Mouse (Mus musculus) forebrain, embryonic 15.5 days (tissue): ENCODE measurements at regions not wholly inside any gene's neighbourhood (a gene's known extent, or its start where the extent isn't known, plus 50 kb on each side); places are given as distances from the start of the nearest gene placed in this dataset.

Experiments used
- ATAC-seq: fragments of 200-750 bp; cut with Nextera tagmentation; replicated peaks from 2 replicates; pipeline ENCODE4 v1.8.0; 2017; ENCODE audit warnings: mild to moderate bottlenecking, moderate TSS enrichment, moderate library complexity
- H3K27ac ChIP-seq: fragments of 300-500 bp; sonication (generic); replicated peaks from 2 replicates; pipeline ENCODE4 v1.5.1; 2015; ENCODE audit warnings: mild to moderate bottlenecking, inconsistent platforms
- H3K27me3 ChIP-seq: fragments of 300-500 bp; sonication (generic); 2 replicates; pipeline ENCODE4 v1.6.1; 2015; ENCODE audit warnings: inconsistent platforms
- H3K36me3 ChIP-seq: fragments of 300-500 bp; sonication (generic); 2 replicates; pipeline ENCODE4 v1.6.1; 2015; ENCODE audit warnings: mild to moderate bottlenecking, inconsistent platforms
- H3K4me1 ChIP-seq: fragments of 300-500 bp; sonication (generic); 2 replicates; pipeline ENCODE4 v1.6.1; 2015; ENCODE audit warnings: inconsistent platforms
- H3K4me2 ChIP-seq: fragments of 300-500 bp; sonication (generic); replicated peaks from 2 replicates; pipeline ENCODE4 v1.6.1; 2015; ENCODE audit warnings: mild to moderate bottlenecking, inconsistent platforms
- H3K4me3 ChIP-seq: fragments of 300-500 bp; sonication (generic); 2 replicates; pipeline ENCODE4 v1.5.1; 2015; ENCODE audit warnings: mild to moderate bottlenecking, inconsistent platforms
- H3K9ac ChIP-seq: fragments of 300-500 bp; sonication (generic); replicated peaks from 2 replicates; pipeline ENCODE4 v1.6.1; 2015; ENCODE audit warnings: mild to moderate bottlenecking, inconsistent platforms
- H3K9me3 ChIP-seq: fragments of 300-500 bp; sonication (generic); 2 replicates; pipeline ENCODE4 v1.6.1; 2016; ENCODE audit warnings: inconsistent platforms
- WGBS: fragments of 180-500 bp; shearing (Covaris S2); methylation state at CpG from one replicate; pipeline ENCODE4 v1.1.7; 2015; ENCODE audit warnings: mixed read lengths; 5-methylcytosine and 5-hydroxymethylcytosine counted together

- H3K4me1 ChIP-seq, result peaks cover 6% of the 10 kb centered on the region; the same call in 1 of the 2 replicates
- no peaks in the 10 kb centered on the region for H3K36me3 ChIP-seq
- 88% methylated on average over 2 of the region's 2 CpGs for WGBS
- H3K27ac ChIP-seq, result no peak overlapping the region
- H3K4me2 ChIP-seq, result no peak overlapping the region
- no peak overlapping the region for H3K4me3 ChIP-seq
- no peaks in the 10 kb centered on the region for H3K9me3 ChIP-seq
- no peak overlapping the region for H3K9ac ChIP-seq
- no peaks in the 10 kb centered on the region for H3K27me3 ChIP-seq
- ATAC-seq, result no peak
Measured at GRCm38 (mm10) chr14:71229955-71230354, 630.3 kb upstream of the Fam160b2 start.

DNA sequence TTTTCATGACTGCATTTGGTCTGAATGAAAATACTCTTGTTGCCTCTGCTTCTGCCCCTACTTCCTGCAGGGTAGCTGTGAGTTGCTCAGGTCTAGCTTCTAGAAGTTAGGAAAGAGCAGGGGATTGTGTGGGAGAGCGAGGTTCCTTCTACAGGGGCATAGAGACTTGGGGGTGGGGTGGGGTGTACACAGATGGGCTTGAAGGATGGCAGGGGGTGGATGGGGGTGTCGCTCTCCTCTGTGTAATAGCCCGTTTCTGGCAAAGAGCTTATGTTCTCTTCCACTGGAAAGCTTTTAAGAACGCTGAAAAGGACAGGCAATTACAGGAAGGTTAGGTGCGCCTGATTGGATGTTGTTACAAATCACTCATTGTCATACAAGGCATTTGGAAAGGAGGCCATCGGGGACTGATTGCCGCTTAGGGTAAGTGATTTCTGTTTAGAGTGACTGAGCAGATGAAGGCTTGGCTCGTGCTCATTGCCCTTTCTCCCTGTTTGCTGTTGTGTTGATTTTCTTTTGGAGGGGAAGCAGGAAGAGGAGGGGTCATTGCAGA is 629.3 kb upstream of the Fam160b2 start:
- no peak overlapping the region for H3K4me3 ChIP-seq
- no peak overlapping the region for H3K4me2 ChIP-seq
- H3K36me3 ChIP-seq, result no peaks in the 10 kb centered on the region
- WGBS, result 29% methylated on average over 8 of the region's 8 CpGs
- H3K9me3 ChIP-seq, result no peaks in the 10 kb centered on the region
- no peak overlapping the region for H3K27ac ChIP-seq
- no peak overlapping the region for H3K9ac ChIP-seq
- H3K4me1 ChIP-seq, result peaks cover 6% of the 10 kb centered on the region; the same call in 1 of the 2 replicates
- no peaks in the 10 kb centered on the region for H3K27me3 ChIP-seq
- ATAC-seq, result peak; percentile 67

DNA sequence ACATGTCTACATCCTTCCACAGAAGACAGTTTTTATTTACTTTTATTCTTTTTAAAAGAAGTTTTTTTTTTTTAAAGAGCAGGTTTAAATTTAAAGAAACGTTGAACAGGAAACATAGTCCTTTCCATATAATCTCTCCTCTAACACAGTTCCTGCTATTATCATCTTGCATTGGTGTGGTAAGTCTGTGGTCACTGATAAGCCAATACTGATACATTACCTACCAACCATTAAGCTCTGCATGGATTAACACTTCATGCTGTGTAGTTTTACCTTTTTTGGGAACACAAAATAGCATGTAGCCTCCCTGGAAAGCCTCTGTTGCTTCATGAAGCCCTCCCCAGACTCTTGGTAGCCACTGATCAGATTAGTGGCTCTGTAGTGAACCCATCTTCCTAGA is 617.4 kb upstream of the Fam160b2 start:
- no peak overlapping the region for H3K4me2 ChIP-seq
- no peaks in the 10 kb centered on the region for H3K36me3 ChIP-seq
- H3K9ac ChIP-seq, result no peak overlapping the region
- no peak overlapping the region for H3K4me3 ChIP-seq
- no peak overlapping the region for H3K27ac ChIP-seq
- no peak for ATAC-seq
- 95% methylated on average over 1 of the region's 1 CpGs for WGBS
- H3K4me1 ChIP-seq, result no peaks in the 10 kb centered on the region
- H3K27me3 ChIP-seq, result no peaks in the 10 kb centered on the region
- no peaks in the 10 kb centered on the region for H3K9me3 ChIP-seq

DNA sequence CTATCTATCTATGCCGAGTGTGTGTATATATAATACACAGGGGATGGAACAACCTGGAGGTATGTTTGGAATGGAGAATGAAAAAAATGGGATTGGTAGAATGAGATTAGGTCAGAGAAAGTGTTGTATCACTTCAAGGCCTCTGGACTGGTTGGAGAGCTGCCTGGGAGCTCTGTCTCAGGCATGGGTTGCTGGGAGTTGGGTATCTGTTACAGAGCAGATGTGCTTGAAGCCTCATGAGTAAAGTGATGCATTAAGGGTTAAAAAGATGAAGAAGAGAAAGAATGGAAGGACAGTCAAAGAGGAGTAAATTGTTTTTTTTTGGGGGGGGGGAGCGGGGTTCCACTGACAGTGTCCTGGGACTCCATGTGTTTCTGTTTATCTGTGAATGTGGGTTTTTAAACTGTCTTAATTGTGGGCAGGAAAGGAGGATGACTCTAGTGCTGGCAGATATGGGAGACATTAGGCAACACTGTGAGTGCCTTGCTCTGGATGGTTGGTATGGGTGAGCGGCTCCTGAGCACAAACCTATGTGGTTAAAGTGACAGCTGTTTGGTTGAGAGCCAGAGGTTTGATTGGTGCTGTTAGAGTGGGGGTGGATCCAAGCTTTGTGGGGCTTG is 611.8 kb upstream of the Fam160b2 start:
- WGBS, result 87% methylated on average over 3 of the region's 3 CpGs
- H3K4me3 ChIP-seq, result no peak overlapping the region
- no peaks in the 10 kb centered on the region for H3K9me3 ChIP-seq
- H3K4me2 ChIP-seq, result no peak overlapping the region
- H3K4me1 ChIP-seq, result no peaks in the 10 kb centered on the region
- H3K27ac ChIP-seq, result no peak overlapping the region
- no peak overlapping the region for H3K9ac ChIP-seq
- ATAC-seq, result no peak
- H3K27me3 ChIP-seq, result no peaks in the 10 kb centered on the region
- no peaks in the 10 kb centered on the region for H3K36me3 ChIP-seq

GRCm38 (mm10) chr14:71203459-71203858 is 603.8 kb upstream of the Fam160b2 start:
- 29% methylated on average over 6 of the region's 6 CpGs for WGBS
- no peak overlapping the region for H3K9ac ChIP-seq
- H3K36me3 ChIP-seq, result no peaks in the 10 kb centered on the region
- no peak overlapping the region for H3K4me3 ChIP-seq
- ATAC-seq, result no peak
- H3K4me2 ChIP-seq, result no peak overlapping the region
- no peak overlapping the region for H3K27ac ChIP-seq
- H3K4me1 ChIP-seq, result no peaks in the 10 kb centered on the region
- H3K9me3 ChIP-seq, result no peaks in the 10 kb centered on the region
- H3K27me3 ChIP-seq, result no peaks in the 10 kb centered on the region

DNA sequence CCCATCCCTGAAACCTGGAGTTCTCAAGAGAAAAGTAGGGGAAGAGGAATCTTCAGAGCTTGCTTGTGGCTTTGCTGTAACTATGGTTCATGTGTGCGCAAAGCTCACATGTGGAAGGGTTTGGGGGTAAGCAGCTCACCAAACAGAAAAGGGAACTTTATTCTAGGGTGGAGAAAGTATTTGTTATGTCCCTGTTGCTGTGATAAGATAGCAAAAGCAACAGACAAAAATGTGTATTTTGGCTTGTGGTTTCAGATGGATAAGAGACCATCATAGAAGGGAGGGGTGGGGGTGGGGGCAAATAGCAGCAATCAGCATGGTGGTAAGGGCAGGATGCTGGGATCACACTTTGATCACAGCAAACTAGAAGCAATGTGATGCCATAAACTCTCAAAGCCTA is 601.3 kb upstream of the Fam160b2 start:
- Histone ChIP-seq H3K4me1 (no peaks in the 10 kb centered on the region), H3K36me3 (no peaks in the 10 kb centered on the region), H3K9ac (no peak overlapping the region), H3K9me3 (no peaks in the 10 kb centered on the region), H3K27me3 (no peaks in the 10 kb centered on the region), H3K4me2 (no peak overlapping the region), H3K4me3 (no peak overlapping the region), H3K27ac (no peak overlapping the region)
- ATAC-seq, result no peak
- 98% methylated on average over 1 of the region's 1 CpGs for WGBS

GRCm38 (mm10) chr14:71199178-71199879 is 599.7 kb upstream of the Fam160b2 start:
- H3K4me3 ChIP-seq, result no peak overlapping the region
- H3K9ac ChIP-seq, result no peak overlapping the region
- no peaks in the 10 kb centered on the region for H3K27me3 ChIP-seq
- no peak for ATAC-seq
- WGBS, result 64% methylated on average over 9 of the region's 9 CpGs
- no peak overlapping the region for H3K4me2 ChIP-seq
- no peaks in the 10 kb centered on the region for H3K9me3 ChIP-seq
- no peaks in the 10 kb centered on the region for H3K4me1 ChIP-seq
- H3K36me3 ChIP-seq, result no peaks in the 10 kb centered on the region
- no peak overlapping the region for H3K27ac ChIP-seq

GRCm38 (mm10) chr14:71194219-71194618 is 594.6 kb upstream of the Fam160b2 start:
- Histone ChIP-seq H3K27ac (no peak overlapping the region), H3K4me1 (no peaks in the 10 kb centered on the region), H3K27me3 (no peaks in the 10 kb centered on the region), H3K9me3 (no peaks in the 10 kb centered on the region), H3K4me2 (no peak overlapping the region), H3K36me3 (no peaks in the 10 kb centered on the region), H3K4me3 (no peak overlapping the region), H3K9ac (no peak overlapping the region)
- whole genome bisulfite sequencing, result 88% methylated on average over 2 of the region's 2 CpGs
- no peak for ATAC-seq

DNA sequence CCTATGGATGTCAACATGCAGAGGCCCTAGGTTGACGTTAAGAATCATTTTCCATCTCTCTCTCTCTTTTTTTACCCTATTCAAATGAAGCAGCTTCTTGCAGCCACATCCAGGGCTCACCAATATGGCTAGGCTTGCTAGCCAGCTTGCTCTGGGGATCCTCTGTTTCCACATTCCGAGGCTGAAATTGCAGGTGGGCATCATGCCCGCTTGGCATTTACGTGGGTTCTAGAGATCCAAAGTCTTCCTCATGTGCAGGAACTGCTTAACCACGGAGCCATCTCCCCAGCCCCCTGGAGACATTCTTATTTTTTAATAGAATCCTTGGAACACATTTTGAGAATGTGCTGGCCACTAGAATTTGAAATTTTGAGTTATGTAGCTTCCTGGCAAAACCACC is 592.9 kb upstream of the Fam160b2 start:
- H3K9me3 ChIP-seq, result no peaks in the 10 kb centered on the region
- no peak overlapping the region for H3K27ac ChIP-seq
- 85% methylated on average over 5 of the region's 5 CpGs for WGBS

DNA sequence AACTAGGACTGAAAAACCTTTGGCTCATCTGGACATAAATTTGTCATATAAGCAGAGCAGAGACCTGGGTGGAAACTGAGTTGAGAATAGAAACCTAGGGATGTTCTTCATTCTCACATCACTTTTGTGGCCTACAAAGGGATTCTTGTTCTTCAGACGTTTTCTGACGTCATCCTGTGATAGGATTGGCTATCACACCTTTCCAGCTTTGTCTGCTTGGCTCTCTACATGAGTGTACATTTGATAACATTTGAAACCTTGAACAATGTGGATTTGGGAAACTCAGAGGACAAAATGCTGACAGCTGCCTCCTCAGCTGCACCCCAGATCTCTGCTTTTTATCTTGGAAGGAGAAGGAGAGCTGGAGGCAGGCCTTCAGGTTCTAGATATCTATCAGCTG is 589.7 kb upstream of the Fam160b2 start:
- Histone ChIP-seq H3K9ac (no peak overlapping the region), H3K4me1 (no peaks in the 10 kb centered on the region), H3K9me3 (no peaks in the 10 kb centered on the region), H3K4me2 (no peak overlapping the region), H3K4me3 (no peak overlapping the region), H3K27ac (no peak overlapping the region), H3K27me3 (no peaks in the 10 kb centered on the region), H3K36me3 (no peaks in the 10 kb centered on the region)
- 73% methylated on average over 2 of the region's 2 CpGs for WGBS
- ATAC-seq, result no peak

More for the DNA sequence above, 592.9 kb upstream of the Fam160b2 start:
- H3K36me3 ChIP-seq, result no peaks in the 10 kb centered on the region
- no peak overlapping the region for H3K9ac ChIP-seq
- ATAC-seq, result no peak
- H3K4me2 ChIP-seq, result no peak overlapping the region
- H3K4me1 ChIP-seq, result no peaks in the 10 kb centered on the region
- no peaks in the 10 kb centered on the region for H3K27me3 ChIP-seq
- no peak overlapping the region for H3K4me3 ChIP-seq

GRCm38 (mm10) chr14:71177341-71177740 is 577.7 kb upstream of the Fam160b2 start:
- no peaks in the 10 kb centered on the region for H3K27me3 ChIP-seq
- H3K4me2 ChIP-seq, result no peak overlapping the region
- H3K9me3 ChIP-seq, result no peaks in the 10 kb centered on the region
- WGBS, result 77% methylated on average over 6 of the region's 6 CpGs
- no peaks in the 10 kb centered on the region for H3K4me1 ChIP-seq
- no peak overlapping the region for H3K4me3 ChIP-seq
- H3K36me3 ChIP-seq, result no peaks in the 10 kb centered on the region
- H3K9ac ChIP-seq, result no peak overlapping the region
- no peak overlapping the region for H3K27ac ChIP-seq
- ATAC-seq, result no peak

DNA sequence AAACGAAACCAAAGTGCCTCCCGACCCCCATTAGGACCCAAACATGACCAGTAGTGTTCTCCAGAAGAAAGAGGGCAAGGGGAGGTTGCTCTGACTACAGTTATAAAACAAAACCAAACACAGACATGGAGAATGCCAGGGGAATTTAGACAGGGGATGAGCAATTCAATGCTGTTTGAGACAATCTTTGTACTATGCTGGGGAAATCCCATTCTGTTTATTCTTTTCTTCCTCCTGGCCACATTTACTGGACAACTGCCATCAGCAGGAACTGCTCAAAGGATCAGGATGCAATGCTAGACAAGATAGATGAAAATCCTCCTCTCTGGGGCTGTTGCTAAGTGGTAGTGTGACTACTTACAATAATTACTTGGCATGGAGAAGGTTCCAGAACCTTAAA is 574.5 kb upstream of the Fam160b2 start:
- WGBS, result 78% methylated on average over 2 of the region's 2 CpGs

More for the DNA sequence above, 574.5 kb upstream of the Fam160b2 start:
- Histone ChIP-seq H3K4me1 (no peaks in the 10 kb centered on the region), H3K4me3 (no peak overlapping the region), H3K9me3 (no peaks in the 10 kb centered on the region), H3K9ac (no peak overlapping the region), H3K36me3 (no peaks in the 10 kb centered on the region), H3K27me3 (no peaks in the 10 kb centered on the region), H3K27ac (no peak overlapping the region), H3K4me2 (no peak overlapping the region)
- no peak for ATAC-seq
